In the genomic region with DNA sequence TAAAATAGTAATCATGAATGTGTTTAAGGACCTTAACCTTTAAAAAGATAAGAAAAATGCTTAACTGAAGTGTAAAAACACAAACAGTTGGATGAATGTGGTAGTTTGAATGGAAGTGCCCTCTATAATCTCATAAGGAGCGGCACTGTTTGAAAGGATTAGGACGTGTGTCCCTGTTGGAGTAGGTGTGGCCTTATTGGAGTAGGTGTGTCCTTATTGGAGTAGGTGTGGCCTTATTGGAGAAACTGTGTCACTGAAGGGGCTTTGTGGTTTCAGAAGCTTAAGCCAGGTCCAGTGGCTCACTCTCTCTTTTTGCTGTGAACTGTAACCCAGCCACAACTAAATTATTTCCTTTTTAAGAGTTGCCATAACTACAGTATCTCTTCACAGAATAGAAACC, we compare ENCODE assay signal across 11 mouse cellular contexts. TPM values are rescaled to one million over a fixed set of nuclear protein-coding genes. Genes with fewer than 3 reads are reported as not detected.
DNase-seq lines count a peak whose midpoint lies in the region; ATAC-seq and TF ChIP-seq lines count a peak whose summit lies in the region.
"Had no signal": no experiment of that assay in that cellular context is flagged by ENCODE, and none has a peak within 500 bp of the region (broad histone marks: within the 10 kb centered on the region; RNA-seq: fewer than 3 reads in every experiment).

No protein-coding gene starts in this region.

- TF ChIP-seq EP300 in heart, adult 2 months (IDR thresholded peaks at IDR 0.05; ENCODE audit: insufficient read depth, low read depth, low read length): no peak

- no peak for TF ChIP-seq CTCF in heart, adult 2 months (IDR thresholded peaks at IDR 0.05)

- intact Hi-C loops in heart, adult 2 months (cut with DNase I): loop anchor here (5.0 kb wide), 1 partner anchor 105 kb away; no protein-coding TSS in a partner anchor
- intact Hi-C loops in left cerebral cortex, postnatal 25 days (cut with DNase I): loop anchor here (10.0 kb wide), 1 partner anchor 348 kb away; no protein-coding TSS in a partner anchor

- no peak overlapping the region for H3K27ac ChIP-seq in heart, embryonic 12.5 days (ENCODE audit: poor library complexity, severe bottlenecking)
- H3K27ac ChIP-seq in heart, adult 2 months: no peak overlapping the region

- peak overlapping the region; percentile 77; the same call in 1 of the 2 replicates for H3K4me2 ChIP-seq in heart, embryonic 12.5 days

- H3K4me1 ChIP-seq in heart, embryonic 12.5 days (replicated peaks): peaks cover 7% of the 10 kb centered on the region; the same call in 1 of the 2 replicates
- H3K4me1 ChIP-seq in heart, adult 2 months (ENCODE audit: control insufficient read depth, insufficient read depth, low read length): peaks cover 2% of the 10 kb centered on the region; the same call in 1 of the 2 replicates

- WGBS in heart, embryonic 12.5 days: 6% methylated on average over 2 of the region's 2 CpGs
- 40% methylated on average over 2 of the region's 2 CpGs for WGBS in heart, adult 2 months

- ATAC-seq in heart, embryonic 12.5 days (ENCODE audit: insufficient number of reproducible peaks, low FRiP score): no peak
- ATAC-seq in erythroid progenitor cell, adult 5-6 weeks (replicated peaks; ENCODE audit: low FRiP score, poor library complexity, severe bottlenecking): no peak

- no peaks in the 10 kb centered on the region for H3K79me2 ChIP-seq in heart, adult 2 months (replicated peaks; ENCODE audit: control insufficient read depth, insufficient read depth, low read length)

- DNase-seq in heart, adult 2 months: no peak
- peak; percentile 80 for DNase-seq in A20 (ENCODE audit: low read depth, low spot score)
- DNase-seq in R1 (ENCODE audit: low read depth, low spot score): peak; percentile 96
- DNase-seq in liver: peak; percentile 22
- no peak for DNase-seq in left cerebral cortex, postnatal 25 days (ENCODE audit: low spot score in 2 of 2)
- no peak for DNase-seq in B cell, adult 2 months
- DNase-seq: heart, adult 18-20 months; lung, adult 2 months; thymus, postnatal 4 days had no signal

- no peaks in the 10 kb centered on the region; the same call in 1 of the 2 replicates for H3K9me3 ChIP-seq in heart, embryonic 12.5 days (replicated peaks)

- TF ChIP-seq POLR2A in heart, adult 2 months (IDR thresholded peaks at IDR 0.05; ENCODE audit: insufficient read depth, low read depth, low read length): no peak

- no peak overlapping the region for H3K9ac ChIP-seq in heart, embryonic 12.5 days
- H3K9ac ChIP-seq in heart, adult 2 months (ENCODE audit: low read depth, low read length): no peak overlapping the region

- H3K4me3 ChIP-seq in heart, embryonic 12.5 days: no peak overlapping the region
- H3K4me3 ChIP-seq in heart, adult 2 months: no peak overlapping the region

- peaks cover 22% of the 10 kb centered on the region for H3K27me3 ChIP-seq in heart, embryonic 12.5 days (replicated peaks)
- H3K27me3 ChIP-seq in heart, adult 2 months (ENCODE audit: control insufficient read depth, insufficient read depth, low read length): peaks cover 6% of the 10 kb centered on the region

- no peaks in the 10 kb centered on the region for H3K36me3 ChIP-seq in heart, embryonic 12.5 days
- no peaks in the 10 kb centered on the region for H3K36me3 ChIP-seq in heart, adult 2 months (ENCODE audit: control insufficient read depth, insufficient read depth, low read length)

RNA-seq across cellular contexts. Expression of gene Abt1, which starts 21.0 kb away (rescaled TPM):
- polyA plus RNA-seq in heart, embryonic 12.5 days (2016; fragmentation: Nextera tagmentation; extraction: Ambion mirVana): 8.1 and 8.9 TPM in 2 replicates
- 1 to 10 TPM; 3.9 to 5.1 TPM for total RNA-seq in heart, adult 2 months (2021)
- 2.4 and 3.1 TPM in 2 replicates for polyA plus RNA-seq in heart, adult 2 months (2012; rRNA removed)
- 1.1 and 2.1 TPM in 2 replicates for total RNA-seq in erythroid progenitor cell, adult 5-6 weeks (2015; ENCODE audit: low replicate concordance)
- total RNA-seq in erythroid progenitor cell, adult 5-6 weeks (2017; ENCODE audit: low replicate concordance): 1.3 and 1.6 TPM in 2 replicates
- total RNA-seq in left cerebral cortex, postnatal 25 days (2021): 1 to 10 TPM; 8.3 to 8.9 TPM

RNA-seq across cellular contexts. Expression of gene Zfp322a, which starts 33.6 kb away (rescaled TPM):
- 43.0 and 46.7 TPM in 2 replicates for polyA plus RNA-seq in heart, embryonic 12.5 days (2016; fragmentation: Nextera tagmentation; extraction: Ambion mirVana)
- total RNA-seq in heart, adult 2 months (2021): 10 to 100 TPM; 14.8 to 15.8 TPM
- 1.5 and 5.3 TPM in 2 replicates for polyA plus RNA-seq in heart, adult 2 months (2012; rRNA removed)
- 4.3 and 15.1 TPM in 2 replicates for total RNA-seq in erythroid progenitor cell, adult 5-6 weeks (2015; ENCODE audit: low replicate concordance)
- total RNA-seq in erythroid progenitor cell, adult 5-6 weeks (2017; ENCODE audit: low replicate concordance): 18.7 and 48.1 TPM in 2 replicates
- total RNA-seq in left cerebral cortex, postnatal 25 days (2021): 10 to 100 TPM; 35.1 to 36.5 TPM

Comparison
In these comparisons a context has a peak if more than half of its experiments do, and no peak if none do; other contexts are left out.
1. DNase-seq: peak in A20 (single experiment), R1 (single experiment) and liver (single experiment); none in heart, adult 2 months (0 of 2), left cerebral cortex, postnatal 25 days (0 of 2) and B cell, adult 2 months (0 of 2).